Mouse (Mus musculus) layer of hippocampus, adult 2 months (tissue): Measurements from ENCODE around the gene Myt1l. TPM values are rescaled to one million over a fixed set of nuclear protein-coding genes. Genes with fewer than 3 reads are reported as not detected.

Source experiments
- DNase-seq, 2 experiments: peaks; one replicate each; pipeline ENCODE4 v3.0.0; 2022; ENCODE audit warnings: low spot score in 2 of 2
- H3K27ac ChIP-seq: fragments of 200-600 bp; 2 replicates; pipeline ENCODE4 v1.8.1; 2022
- H3K4me3 ChIP-seq: fragments of 200-600 bp; 2 replicates; pipeline ENCODE4 v1.8.1; 2022; ENCODE audit warnings: mild to moderate bottlenecking
- CTCF ChIP-seq: fragments of 200-600 bp; conservative IDR thresholded peaks from 2 replicates; pipeline ENCODE4 v1.8.1; 2022; ENCODE audit warnings: antibody characterized with exemption, mild to moderate bottlenecking, moderate library complexity
- total RNA-seq, 2 experiments: library from RNA; stranded (reverse); gene quantifications; 2 replicates each; pipeline ENCODE4 v1.2.3; 2021

Gene Myt1l
- total RNA-seq, 2 experiments from 2014 or later = 228 to 229 TPM

DNA sequence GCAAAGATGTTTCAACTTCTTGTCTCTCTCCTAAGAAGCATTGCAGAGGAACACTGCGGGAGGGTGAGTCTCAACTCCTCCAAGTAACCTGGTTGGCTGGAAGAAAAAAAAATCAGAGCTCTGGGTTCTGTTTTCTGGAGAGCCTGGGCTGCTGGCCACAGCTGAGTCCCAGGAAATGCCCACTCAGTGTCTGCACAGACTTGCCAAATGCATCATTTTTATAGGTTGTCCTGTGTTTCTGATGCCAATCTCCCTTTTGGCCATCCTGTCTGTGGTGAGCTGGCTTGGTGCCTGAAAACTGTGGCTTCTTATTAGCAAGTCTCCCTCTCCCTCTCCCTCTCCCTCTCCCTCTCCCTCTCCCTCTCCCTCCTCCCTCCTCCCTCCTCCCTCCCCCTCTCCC, 65.6 kb downstream of the Myt1l start:
- Histone ChIP-seq H3K4me3 (no peak overlapping the region), H3K27ac (no peak overlapping the region)
- DNase-seq = no peak
- TF ChIP-seq CTCF = no peak

DNA sequence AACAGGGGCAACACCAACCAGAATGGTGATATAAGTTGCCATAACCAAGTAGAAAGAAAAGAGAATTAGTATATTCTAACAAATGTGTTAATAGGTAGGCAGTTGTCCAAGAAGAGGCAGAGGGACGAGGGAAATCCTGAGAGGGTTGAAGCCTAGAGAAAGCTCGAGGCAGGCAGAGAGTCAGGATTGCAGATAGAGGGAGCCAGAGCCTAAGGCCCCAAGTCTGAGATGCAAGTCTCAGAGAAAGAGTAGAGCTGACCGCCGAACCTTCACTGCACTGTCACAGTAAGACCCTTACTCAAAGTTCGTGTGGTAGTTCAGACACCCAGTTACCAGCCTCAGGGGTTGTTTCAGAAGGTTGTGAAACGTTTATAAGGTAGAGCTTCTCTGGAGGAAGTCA, 71.7 kb downstream of the Myt1l start:
- H3K27ac ChIP-seq = peak overlapping the region; percentile 68; the same call in 1 of the 2 replicates
- no peak for DNase-seq
- peak; percentile 79 for TF ChIP-seq CTCF
- H3K4me3 ChIP-seq = no peak overlapping the region

DNA sequence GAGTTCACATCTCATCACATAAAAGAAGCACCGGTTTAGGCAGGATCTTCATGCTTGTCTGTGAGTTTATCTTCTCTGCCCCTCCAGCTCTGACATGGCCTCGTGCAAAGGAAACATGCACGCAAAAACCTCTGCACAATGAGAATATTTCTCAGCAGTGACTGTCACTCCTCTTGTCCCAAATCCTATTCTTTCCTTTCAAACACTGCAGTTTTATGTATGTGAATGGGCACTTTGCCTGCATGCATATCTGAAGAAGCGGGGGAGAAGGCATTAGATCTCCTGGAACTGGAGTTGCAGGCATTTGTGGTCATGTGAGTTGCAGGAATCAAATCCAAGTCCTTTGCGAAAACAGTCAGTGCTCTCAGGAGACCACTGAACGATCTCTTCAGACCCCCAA, 73.0 kb downstream of the Myt1l start:
- DNase-seq = no peak
- peak overlapping the region; percentile 68 for H3K27ac ChIP-seq

DNA sequence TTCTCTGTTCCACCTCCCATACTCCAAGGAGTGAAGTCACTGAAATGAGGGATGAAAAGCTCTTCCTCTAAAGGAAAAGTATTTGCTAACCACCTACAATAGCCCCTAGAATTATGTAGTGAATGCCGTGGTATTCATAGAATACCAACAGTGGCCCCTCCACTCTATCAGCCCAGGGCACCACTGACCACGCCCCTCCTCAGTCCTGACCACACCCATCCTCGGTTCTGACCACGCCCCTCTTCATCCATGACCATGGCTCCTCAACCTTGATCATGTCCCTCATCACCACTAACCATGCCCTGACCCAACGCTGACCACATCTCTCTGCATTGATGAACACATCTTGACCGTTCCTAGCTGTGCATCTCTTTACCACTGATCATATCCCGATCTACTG, 76.5 kb downstream of the Myt1l start:
- no peak for TF ChIP-seq CTCF
- no peak for DNase-seq
- peak overlapping the region; percentile 89 for H3K27ac ChIP-seq

More for the DNA sequence above, 73.0 kb downstream of the Myt1l start:
- H3K4me3 ChIP-seq = no peak overlapping the region
- no peak for TF ChIP-seq CTCF

DNA sequence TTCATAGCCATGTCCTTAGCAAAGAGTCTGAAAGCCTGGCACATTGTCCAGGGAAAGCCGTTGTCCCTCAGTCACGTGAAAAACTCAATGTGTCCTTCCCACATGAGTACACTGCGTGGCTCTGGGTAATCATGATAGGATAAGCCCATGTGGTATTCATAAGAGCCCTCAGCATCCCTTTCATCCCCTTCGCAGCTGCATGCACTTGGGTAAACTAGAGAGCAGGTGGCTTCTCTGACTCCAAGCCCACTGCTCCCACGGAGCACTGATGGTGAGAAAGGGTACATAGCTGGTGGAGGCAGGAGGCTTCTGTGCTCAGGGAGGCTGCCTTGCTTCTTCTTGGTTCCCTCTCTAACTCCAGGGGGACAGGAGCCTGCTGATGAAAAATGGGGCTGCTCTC, 76.9 kb downstream of the Myt1l start:
- H3K27ac ChIP-seq = peak overlapping the region; percentile 89
- H3K4me3 ChIP-seq = no peak overlapping the region
- TF ChIP-seq CTCF = no peak
- DNase-seq = no peak

More for the DNA sequence above, 76.5 kb downstream of the Myt1l start:
- no peak overlapping the region for H3K4me3 ChIP-seq

DNA sequence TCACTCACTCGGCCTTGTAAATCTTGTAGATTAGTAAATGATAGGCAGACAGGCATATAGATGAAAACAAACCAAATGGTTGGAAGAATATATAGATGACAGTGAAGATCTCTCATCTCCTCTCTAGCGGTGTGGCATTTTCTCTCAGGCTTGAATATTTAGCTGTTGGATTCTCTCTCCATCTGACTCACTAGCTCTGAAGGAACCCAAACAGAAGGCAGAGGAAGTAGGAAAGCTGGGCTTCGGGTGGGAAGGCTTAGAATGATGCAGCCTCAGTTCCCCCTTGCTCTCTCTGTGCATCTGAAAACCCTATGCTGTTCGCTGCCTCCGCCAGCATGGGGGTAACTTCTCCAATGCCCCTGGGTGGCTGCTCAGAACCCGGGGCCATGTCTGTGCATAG, 78.0 kb downstream of the Myt1l start:
- no peak for TF ChIP-seq CTCF
- no peak overlapping the region for H3K4me3 ChIP-seq
- peak in 1 of 2 experiments; percentile 69 for DNase-seq
- peak overlapping the region; percentile 89 for H3K27ac ChIP-seq

DNA sequence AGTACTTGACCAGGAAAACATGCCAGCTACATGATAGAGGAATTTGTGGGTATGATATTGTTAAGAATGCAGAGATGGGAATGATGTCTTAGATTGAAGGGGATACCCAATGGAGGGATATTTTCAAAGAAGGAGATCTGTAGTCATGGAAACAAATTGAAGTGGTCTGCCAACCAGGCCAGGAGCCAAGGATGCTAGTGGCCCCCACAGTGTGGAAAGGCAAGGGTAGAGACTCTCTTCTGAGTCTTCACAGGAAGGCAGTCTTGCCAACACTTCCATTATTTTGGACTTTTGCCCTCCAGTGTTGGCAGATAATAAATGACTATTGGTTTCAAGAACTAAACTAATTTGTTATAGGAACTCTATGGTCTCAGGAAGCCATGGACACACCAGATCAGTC, 89.6 kb downstream of the Myt1l start:
- DNase-seq = no peak
- H3K4me3 ChIP-seq = no peak overlapping the region
- no peak for TF ChIP-seq CTCF
- no peak overlapping the region for H3K27ac ChIP-seq

DNA sequence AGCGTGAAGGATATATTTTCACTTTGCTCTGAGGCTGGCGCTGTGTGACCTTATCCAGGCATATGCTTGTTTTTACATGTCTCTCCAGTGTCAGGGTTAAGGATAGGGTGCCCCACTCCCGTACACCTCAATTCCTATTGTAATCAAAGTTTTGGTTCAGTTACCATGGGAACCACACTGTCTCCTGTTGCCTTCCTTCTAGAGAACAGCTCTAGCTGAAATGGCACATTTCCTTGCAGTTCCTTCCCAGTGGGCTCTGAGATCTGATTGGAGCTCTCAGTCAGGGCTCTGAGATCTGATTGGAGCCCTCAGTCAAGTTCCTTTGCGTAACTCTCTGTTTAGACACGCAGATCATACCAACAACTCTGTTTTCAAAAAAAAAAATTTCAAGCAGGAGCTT, 93.3 kb downstream of the Myt1l start:
- Histone ChIP-seq H3K4me3 (no peak overlapping the region), H3K27ac (no peak overlapping the region)
- no peak for DNase-seq
- TF ChIP-seq CTCF = no peak

DNA sequence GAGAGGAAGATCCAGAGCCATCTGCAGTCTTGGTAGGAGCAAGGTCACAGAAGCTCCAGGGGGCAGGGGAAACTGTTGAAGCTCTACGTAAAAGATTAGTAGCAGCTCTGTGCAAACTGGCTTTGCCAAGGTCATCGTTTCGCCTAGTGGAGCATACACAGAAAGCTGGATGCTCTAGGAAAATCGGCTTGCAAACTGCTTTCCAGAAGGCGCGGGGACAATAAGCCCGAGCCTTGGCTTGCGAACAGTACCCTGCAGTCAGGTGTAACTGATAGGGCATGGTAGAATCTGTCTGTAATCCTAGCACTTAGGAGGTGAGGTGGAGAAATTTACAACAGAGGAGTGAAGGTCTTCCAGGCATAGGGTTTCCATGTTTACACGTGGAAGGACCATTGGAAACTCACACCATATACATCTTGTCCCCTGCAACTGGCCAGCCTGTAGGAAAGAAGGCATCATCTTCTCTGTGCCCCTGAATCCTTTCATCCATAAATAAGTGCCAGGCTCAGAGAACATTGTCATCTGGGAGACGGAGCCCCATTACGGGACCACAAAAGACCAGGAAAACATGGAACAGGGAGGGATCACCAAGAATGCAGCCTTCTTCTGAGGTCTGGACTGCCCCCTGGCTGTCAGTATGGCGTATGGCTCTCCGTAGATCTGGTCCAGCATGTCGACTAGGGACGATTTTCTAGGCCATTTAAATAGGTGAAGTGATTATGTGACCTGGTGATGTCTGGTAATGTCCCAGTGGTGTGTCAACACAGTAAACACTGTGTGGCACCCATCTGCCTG, 100.0 kb downstream of the Myt1l start:
- TF ChIP-seq CTCF = peak; percentile 76
- Histone ChIP-seq H3K27ac (peak overlapping the region; percentile 89), H3K4me3 (no peak overlapping the region)
- no peak for DNase-seq

DNA sequence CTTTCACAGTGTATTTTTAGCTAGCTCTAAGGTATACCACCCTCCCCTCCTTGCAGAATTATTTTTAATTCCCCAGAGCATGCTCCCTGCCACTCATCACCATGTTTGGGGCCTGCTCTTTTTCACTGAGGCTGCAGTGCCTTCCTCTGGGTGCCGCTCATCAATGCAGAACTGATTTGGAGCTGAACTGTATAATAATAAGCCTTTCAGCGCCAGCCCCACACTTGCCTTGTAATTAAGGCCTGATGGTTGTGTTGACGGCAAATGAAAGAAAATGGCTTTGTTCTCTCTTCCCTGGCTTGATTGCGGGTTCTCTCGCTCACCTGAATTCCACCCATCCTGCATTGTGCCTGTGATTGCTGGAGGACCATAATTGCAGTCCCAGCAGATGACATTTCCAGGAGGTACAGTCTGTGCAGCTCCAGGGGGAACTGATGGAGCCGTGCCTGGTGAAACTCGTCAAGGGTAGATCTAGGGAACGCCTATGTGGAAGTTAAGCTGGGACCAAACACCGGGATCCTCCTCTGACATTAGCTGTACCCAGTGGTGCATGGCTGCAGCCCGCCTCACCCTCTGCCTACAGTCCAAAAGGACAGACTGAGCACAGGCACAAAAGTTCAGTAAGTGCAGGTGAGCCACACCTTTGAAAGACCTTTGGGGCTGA, 101.8 kb downstream of the Myt1l start:
- Histone ChIP-seq H3K4me3 (no peak overlapping the region), H3K27ac (peak overlapping the region; percentile 89)
- peak; percentile 48 for TF ChIP-seq CTCF
- DNase-seq = peak in 1 of 2 experiments; percentile 45

DNA sequence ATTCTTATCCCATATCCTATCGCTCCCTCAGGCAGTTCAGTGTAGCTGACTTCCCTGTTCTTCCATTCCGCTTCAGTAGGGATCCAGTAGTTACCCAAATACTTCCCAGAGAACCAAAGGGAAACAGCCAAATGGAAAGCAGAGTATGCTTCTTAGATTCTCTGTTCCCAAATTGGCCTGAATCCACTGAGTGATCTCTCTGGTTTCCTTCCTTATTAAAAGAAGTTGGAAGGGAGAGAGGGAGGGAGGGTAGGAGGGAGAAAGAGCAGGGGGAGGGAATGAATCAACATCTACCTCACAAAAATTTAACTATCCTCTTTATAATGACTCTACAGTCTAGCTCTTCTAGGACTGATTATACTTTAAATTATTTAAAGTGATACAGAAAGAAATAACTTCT, 106.3 kb downstream of the Myt1l start:
- DNase-seq = no peak
- TF ChIP-seq CTCF = no peak
- H3K4me3 ChIP-seq = no peak overlapping the region
- peak overlapping the region; percentile 67; the same call in 1 of the 2 replicates for H3K27ac ChIP-seq

DNA sequence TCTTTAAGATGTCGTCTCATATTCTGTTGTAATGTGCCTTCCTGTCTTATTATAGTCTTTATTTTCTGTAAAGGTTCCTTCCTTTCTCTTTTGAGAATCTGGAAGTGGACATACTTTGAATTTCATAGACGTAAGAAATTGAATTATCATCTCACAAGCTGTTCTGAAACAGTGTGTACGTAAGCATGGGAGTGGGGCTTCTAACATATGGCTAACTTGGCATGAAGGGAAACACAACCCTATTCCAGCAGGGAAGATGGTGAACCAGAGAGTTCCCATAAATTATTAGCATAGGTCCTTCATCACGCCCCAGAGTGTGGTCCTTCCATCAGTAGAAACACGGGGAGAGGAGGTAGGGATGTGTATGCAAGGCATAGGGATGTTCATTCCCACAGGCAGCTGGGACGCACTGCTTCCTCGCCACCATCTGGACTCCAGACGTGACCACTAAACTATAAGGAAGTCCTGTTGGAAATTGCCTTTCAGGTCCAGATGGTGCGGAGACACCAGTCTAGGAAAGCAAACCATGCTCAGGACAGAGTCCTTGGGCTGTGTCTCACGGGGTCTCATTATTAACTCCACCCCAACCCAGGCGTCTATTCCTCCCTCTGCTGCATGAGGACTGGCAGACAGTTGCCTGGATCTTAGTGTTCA, 111.5 kb downstream of the Myt1l start:
- no peak for TF ChIP-seq CTCF
- peak overlapping the region; percentile 82 for H3K27ac ChIP-seq

DNA sequence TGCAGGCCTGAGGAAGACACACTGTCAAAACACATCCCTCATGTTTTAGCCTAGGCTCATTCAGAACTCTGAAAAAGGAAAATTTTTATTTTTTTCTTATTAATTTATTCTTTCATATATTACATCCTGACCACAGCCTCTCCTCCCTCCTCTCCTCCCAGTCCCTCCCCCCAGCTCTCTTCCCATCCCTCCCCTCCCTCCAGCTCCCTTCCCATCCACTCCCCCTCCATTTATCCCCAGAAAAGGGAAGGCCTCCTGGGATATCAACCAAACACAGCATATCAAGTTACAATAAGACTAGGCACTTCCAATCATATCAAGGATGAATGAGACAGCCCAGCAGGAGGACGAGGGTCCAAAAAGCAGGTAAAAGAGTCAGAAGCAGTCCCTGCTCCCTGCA, 112.0 kb downstream of the Myt1l start:
- TF ChIP-seq CTCF = no peak
- Histone ChIP-seq H3K27ac (peak overlapping the region; percentile 82), H3K4me3 (no peak overlapping the region)
- DNase-seq = no peak

More for the DNA sequence above, 111.5 kb downstream of the Myt1l start:
- DNase-seq = no peak
- H3K4me3 ChIP-seq = no peak overlapping the region

DNA sequence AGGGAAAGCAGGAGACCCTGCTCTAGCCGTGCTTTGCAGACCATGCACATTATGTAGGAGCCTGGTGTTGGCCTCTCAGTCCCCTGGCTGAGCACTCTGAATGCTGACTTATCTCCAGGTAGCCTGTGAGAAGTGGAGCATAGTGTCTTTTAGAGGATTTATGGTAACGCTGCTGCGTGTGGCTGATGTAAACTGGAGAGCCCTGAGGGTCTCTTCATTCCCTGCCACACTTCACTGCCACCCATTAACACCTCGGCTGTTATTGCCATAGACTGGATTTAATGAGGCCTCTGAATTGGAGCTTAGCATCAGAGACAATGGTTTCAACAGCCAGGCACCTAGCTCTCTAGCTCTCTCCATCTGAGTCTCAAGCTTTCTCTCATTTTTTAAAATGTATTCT, 114.7 kb downstream of the Myt1l start:
- Histone ChIP-seq H3K27ac (peak overlapping the region; percentile 71), H3K4me3 (no peak overlapping the region)
- no peak for TF ChIP-seq CTCF
- no peak for DNase-seq
